Mouse (Mus musculus): ENCODE measurements around the gene Taf3.

GRCm38 (mm10) chr2:9880271-9880670 lies 168.1 kb downstream of the Taf3 start:
- TF ChIP-seq TAL1 (conservative IDR thresholded peaks at IDR 0.05; ENCODE audit: low read depth, low read length) = no peak
- no peak for TF ChIP-seq CTCF (IDR thresholded peaks at IDR 0.05; ENCODE audit: low read depth, low read length)
- TF ChIP-seq GATA1 (IDR thresholded peaks at IDR 0.05; ENCODE audit: borderline replicate concordance, low read length) = no peak

Measured in G1E (cell line).